Mouse (Mus musculus) ES-E14 (cell line): Measurements from ENCODE around the gene Eef1akmt2.

ENCODE experiments used
- CHD2 ChIP-seq: IDR thresholded peaks from 2 replicates; pipeline ENCODE4 v1.6.1; 2014; ENCODE audit warnings: mild to moderate bottlenecking, low read depth, low read length, inconsistent platforms
- HCFC1 ChIP-seq: IDR thresholded peaks from 2 replicates; pipeline ENCODE4 v1.6.1; 2012; ENCODE audit warnings: low read length, inconsistent platforms, borderline replicate concordance; ENCODE audit not compliant: insufficient read depth
- MAFK ChIP-seq: IDR thresholded peaks from 2 replicates; pipeline ENCODE4 v1.6.1; 2014; ENCODE audit warnings: mild to moderate bottlenecking, low read depth, low read length, inconsistent platforms; ENCODE audit not compliant: insufficient read depth
- ZC3H11A ChIP-seq: IDR thresholded peaks from 2 replicates; pipeline ENCODE4 v1.6.1; 2012; ENCODE audit warnings: low read depth, mild to moderate bottlenecking, inconsistent platforms, low read length, borderline replicate concordance

DNA sequence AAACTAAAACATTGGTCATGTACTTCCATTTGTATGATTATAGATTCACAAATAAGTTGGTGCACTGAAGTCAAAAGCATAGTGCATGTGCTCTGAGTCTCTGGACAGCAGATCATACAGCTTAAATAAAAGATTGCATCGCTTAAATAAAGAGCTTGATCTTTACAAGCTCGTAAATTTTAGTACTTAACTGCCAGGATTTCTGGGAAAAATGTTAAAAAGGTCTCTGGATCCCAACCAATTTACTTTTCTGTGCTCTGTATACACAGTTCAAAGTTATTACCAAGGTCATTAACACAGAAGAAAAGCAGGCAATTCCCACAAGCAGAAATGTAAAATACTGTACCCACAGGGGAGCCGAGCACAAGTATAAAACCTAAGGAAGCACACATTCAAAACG, 21.5 kb downstream of the Eef1akmt2 start:
- no peak for TF ChIP-seq CHD2
- TF ChIP-seq HCFC1 = no peak
- no peak for TF ChIP-seq ZC3H11A
- no peak for TF ChIP-seq MAFK
